Mouse (Mus musculus) cerebellum, postnatal 25 days (tissue): Measurements from ENCODE around the gene Mdp1.
A peak's percentile ranks its signal among the peaks of the same experiment; 100 is the strongest.

ENCODE experiments used
- DNase-seq, 2 experiments: peaks; one replicate each; pipeline ENCODE4 v3.0.0; 2021; ENCODE audit warnings: mixed read lengths in 2 of 2

Gene Mdp1

GRCm38 (mm10) chr14:55642679-55643059, 17.6 kb downstream of the Mdp1 start:
- DNase-seq: no peak

GRCm38 (mm10) chr14:55641291-55641690, 19.0 kb downstream of the Mdp1 start:
- no peak for DNase-seq

GRCm38 (mm10) chr14:55640816-55641215, 19.5 kb downstream of the Mdp1 start:
- DNase-seq: no peak

GRCm38 (mm10) chr14:55637795-55638194, 22.5 kb downstream of the Mdp1 start, which contains the start of gene Gm49378:
TSS of gene Gm49378 (minus strand) at chr14:55637895.
- DNase-seq: no peak

GRCm38 (mm10) chr14:55635523-55636007, 24.7 kb downstream of the Mdp1 start, which contains the start of gene Ipo4:
TSS of gene Ipo4 (minus strand) at chr14:55635957.
- DNase-seq: peak; percentile 85 to 92

- peak; percentile 66 to 78 for DNase-seq
These were observed 25.3 kb downstream of the Mdp1 start for GRCm38 (mm10) chr14:55634874-55635522.

GRCm38 (mm10) chr14:55629312-55629711, 31.0 kb downstream of the Mdp1 start:
- DNase-seq: peak; percentile 38 to 59

GRCm38 (mm10) chr14:55628077-55628827, 32.1 kb downstream of the Mdp1 start:
- DNase-seq: no peak

- peak; percentile 55 to 65 for DNase-seq
These were observed 41.7 kb downstream of the Mdp1 start for GRCm38 (mm10) chr14:55618486-55619195.

- peak; percentile 67 to 77 for DNase-seq
These were observed 42.5 kb downstream of the Mdp1 start, which contains the start of gene Rec8 for GRCm38 (mm10) chr14:55617822-55618221. TSS of gene Rec8 (plus strand) at chr14:55618037.

GRCm38 (mm10) chr14:55616844-55617243, 43.5 kb downstream of the Mdp1 start:
- DNase-seq: no peak

GRCm38 (mm10) chr14:55615876-55616275, 44.4 kb downstream of the Mdp1 start:
- DNase-seq: no peak

GRCm38 (mm10) chr14:55614565-55615178, 45.6 kb downstream of the Mdp1 start:
- no peak for DNase-seq

GRCm38 (mm10) chr14:55613346-55613745, 47.0 kb downstream of the Mdp1 start:
- DNase-seq: no peak

GRCm38 (mm10) chr14:55608339-55608738, 52.0 kb downstream of the Mdp1 start:
- no peak for DNase-seq
